Mouse (Mus musculus) bone marrow, adult 2 months (tissue): ENCODE results near the gene 1700086D15Rik. TPM values are rescaled to one million over a fixed set of nuclear protein-coding genes. Genes with fewer than 3 reads are reported as not detected.

Experiments
- H3K27ac ChIP-seq: fragments of 200-500 bp; 2 replicates; pipeline ENCODE4 v1.5.1; 2012; ENCODE audit warnings: low read depth, mild to moderate bottlenecking, control low read depth, inconsistent platforms, low read length; ENCODE audit not compliant: control insufficient read depth, poor library complexity, insufficient read depth
- H3K4me1 ChIP-seq: fragments of 200-500 bp; 2 replicates; pipeline ENCODE4 v1.6.1; 2011; ENCODE audit warnings: low read length; ENCODE audit not compliant: control insufficient read depth, insufficient read depth
- H3K4me3 ChIP-seq: fragments of 200-500 bp; replicated peaks from 2 replicates; pipeline ENCODE3; 2011; ENCODE audit warnings: mild to moderate bottlenecking, low read depth, low read length, control low read depth; ENCODE audit not compliant: control insufficient read depth
- CTCF ChIP-seq: fragments of 200-500 bp; IDR thresholded peaks from 2 replicates; pipeline ENCODE4 v1.5.1; 2011; ENCODE audit warnings: low read length, control low read depth; ENCODE audit not compliant: control insufficient read depth, insufficient read depth
- POLR2A ChIP-seq: fragments of 200-500 bp; IDR thresholded peaks from 2 replicates; pipeline ENCODE4 v1.6.1; 2011; ENCODE audit warnings: low read depth, mild to moderate bottlenecking, control low read depth, low read length, borderline replicate concordance; ENCODE audit not compliant: control insufficient read depth
- WGBS: fragments of 180-500 bp; shearing (Covaris S2); methylation state at CpG from one replicate; pipeline ENCODE4 v1.1.7; 2018; 5-methylcytosine and 5-hydroxymethylcytosine counted together
- polyA plus RNA-seq: library from polyadenylated mRNA; stranded (reverse); fragments of >200 nt; gene quantifications from 2 replicates; pipeline ENCODE4 v1.2.4, GENCODE M21; 2011; ENCODE audit warnings: low replicate concordance; ENCODE audit not compliant: missing spikeins, insufficient read depth, insufficient read length

The 1700086D15Rik gene
- polyA plus RNA-seq, 1 experiment: not detected

DNA sequence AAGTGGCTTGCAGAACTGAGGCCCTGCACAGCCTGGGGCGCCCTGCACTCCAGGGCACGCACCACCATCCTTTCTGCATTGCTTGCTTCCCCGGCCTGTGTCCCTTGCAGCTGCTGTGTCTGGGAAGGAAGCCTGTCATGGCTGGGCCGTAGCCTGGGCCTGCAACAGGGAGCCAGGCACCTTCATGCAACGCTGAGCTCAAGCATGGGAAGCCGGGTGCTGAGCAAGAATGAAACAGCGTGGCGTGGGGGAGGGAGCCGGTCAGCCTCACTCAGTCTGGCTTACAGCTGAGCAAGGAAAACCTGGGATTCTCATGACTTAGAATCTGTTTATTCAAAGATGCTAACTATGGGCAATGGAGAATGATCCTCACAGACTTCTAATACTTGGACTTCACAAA is 33.1 kb downstream of the 1700086D15Rik start:
- H3K4me1 ChIP-seq: no peaks in the 10 kb centered on the region
- TF ChIP-seq CTCF: no peak
- TF ChIP-seq POLR2A: no peak
- 82% methylated on average over 9 of the region's 9 CpGs for WGBS
- H3K4me3 ChIP-seq: no peak overlapping the region
- no peak overlapping the region for H3K27ac ChIP-seq

- Histone ChIP-seq H3K27ac (no peak overlapping the region), H3K4me3 (no peak overlapping the region), H3K4me1 (no peaks in the 10 kb centered on the region)
- no peak for TF ChIP-seq POLR2A
- TF ChIP-seq CTCF: no peak
- 69% methylated on average over 8 of the region's 8 CpGs for WGBS
Observed at GRCm38 (mm10) chr11:65124913-65125418, 34.7 kb downstream of the 1700086D15Rik start.

GRCm38 (mm10) chr11:65120276-65120675 is 39.4 kb downstream of the 1700086D15Rik start:
- TF ChIP-seq CTCF: no peak
- TF ChIP-seq POLR2A: no peak
- no peaks in the 10 kb centered on the region for H3K4me1 ChIP-seq
- no peak overlapping the region for H3K27ac ChIP-seq
- H3K4me3 ChIP-seq: no peak overlapping the region
- 72% methylated on average over 4 of the region's 4 CpGs for WGBS

DNA sequence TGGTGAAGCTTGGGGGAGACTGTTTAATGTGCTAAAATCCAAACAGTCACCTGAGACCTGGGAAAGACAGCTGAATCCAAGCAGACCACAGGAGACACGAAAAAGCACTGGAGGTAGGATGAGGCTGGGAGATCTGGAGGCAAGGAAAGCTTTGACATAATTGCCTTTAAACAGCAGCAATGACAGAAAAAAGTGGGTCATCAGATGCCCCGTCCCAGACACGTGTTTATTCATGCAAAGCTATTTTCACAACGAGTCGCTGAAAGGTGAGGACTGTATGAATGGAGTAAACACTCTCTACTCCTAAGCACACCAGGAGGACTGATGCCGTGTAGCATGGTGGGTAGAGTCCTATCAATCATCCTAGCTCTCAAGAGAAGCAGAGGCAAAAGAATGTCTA is 43.9 kb downstream of the 1700086D15Rik start:
- Histone ChIP-seq H3K27ac (no peak overlapping the region), H3K4me1 (no peaks in the 10 kb centered on the region), H3K4me3 (no peak overlapping the region)
- 68% methylated on average over 6 of the region's 6 CpGs for WGBS
- no peak for TF ChIP-seq CTCF

GRCm38 (mm10) chr11:65112086-65112485 is 47.6 kb downstream of the 1700086D15Rik start:
- WGBS: 56% methylated on average over 4 of the region's 4 CpGs
- no peak for TF ChIP-seq CTCF
- TF ChIP-seq POLR2A: no peak
- H3K4me3 ChIP-seq: no peak overlapping the region

GRCm38 (mm10) chr11:65111651-65112050 is 48.0 kb downstream of the 1700086D15Rik start:
- 77% methylated on average over 5 of the region's 5 CpGs for WGBS
- no peak overlapping the region for H3K4me3 ChIP-seq
- TF ChIP-seq POLR2A (no peak), CTCF (no peak)
- H3K4me1 ChIP-seq: no peaks in the 10 kb centered on the region
- H3K27ac ChIP-seq: no peak overlapping the region

More at GRCm38 (mm10) chr11:65112086-65112485, 47.6 kb downstream of the 1700086D15Rik start:
- Histone ChIP-seq H3K27ac (no peak overlapping the region), H3K4me1 (no peaks in the 10 kb centered on the region)

DNA sequence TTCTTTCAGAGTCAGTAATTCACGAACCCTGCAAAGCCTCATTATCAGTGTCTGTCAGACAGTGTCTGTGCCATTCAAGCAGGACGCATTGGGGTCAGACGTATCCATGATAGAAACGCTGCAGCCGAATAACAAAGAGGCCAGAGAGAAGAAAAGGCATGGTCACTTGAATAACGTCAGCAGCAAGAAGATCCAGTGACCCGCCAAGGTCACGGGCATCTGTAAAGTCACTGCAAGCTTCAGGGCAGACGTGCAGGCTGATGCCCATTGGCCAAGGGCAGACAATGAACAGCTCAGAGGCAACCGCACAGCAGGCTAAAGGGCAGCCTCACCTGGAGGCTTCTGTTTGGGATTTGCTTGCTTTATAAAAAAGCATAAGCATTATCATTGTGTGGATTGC is 49.6 kb downstream of the 1700086D15Rik start:
- no peak overlapping the region for H3K4me3 ChIP-seq
- H3K27ac ChIP-seq: no peak overlapping the region
- no peaks in the 10 kb centered on the region for H3K4me1 ChIP-seq
- WGBS: 86% methylated on average over 10 of the region's 10 CpGs
- TF ChIP-seq CTCF: no peak

GRCm38 (mm10) chr11:65107734-65108171 is 51.9 kb downstream of the 1700086D15Rik start:
- 77% methylated on average over 5 of the region's 5 CpGs for WGBS
- no peaks in the 10 kb centered on the region for H3K4me1 ChIP-seq
- H3K27ac ChIP-seq: no peak overlapping the region
- no peak overlapping the region for H3K4me3 ChIP-seq
- TF ChIP-seq POLR2A (no peak), CTCF (no peak)

- no peak for TF ChIP-seq CTCF
- no peak for TF ChIP-seq POLR2A
- Histone ChIP-seq H3K4me1 (no peaks in the 10 kb centered on the region), H3K4me3 (no peak overlapping the region), H3K27ac (no peak overlapping the region)
- WGBS: 67% methylated on average over 4 of the region's 4 CpGs
Observed at GRCm38 (mm10) chr11:65107151-65107550, 52.5 kb downstream of the 1700086D15Rik start.
